Mouse (Mus musculus): ENCODE measurements at regions not wholly inside any gene's neighbourhood (a gene's known extent, or its start where the extent isn't known, plus 50 kb on each side); places are given as distances from the start of the nearest gene placed in this dataset.

DNA sequence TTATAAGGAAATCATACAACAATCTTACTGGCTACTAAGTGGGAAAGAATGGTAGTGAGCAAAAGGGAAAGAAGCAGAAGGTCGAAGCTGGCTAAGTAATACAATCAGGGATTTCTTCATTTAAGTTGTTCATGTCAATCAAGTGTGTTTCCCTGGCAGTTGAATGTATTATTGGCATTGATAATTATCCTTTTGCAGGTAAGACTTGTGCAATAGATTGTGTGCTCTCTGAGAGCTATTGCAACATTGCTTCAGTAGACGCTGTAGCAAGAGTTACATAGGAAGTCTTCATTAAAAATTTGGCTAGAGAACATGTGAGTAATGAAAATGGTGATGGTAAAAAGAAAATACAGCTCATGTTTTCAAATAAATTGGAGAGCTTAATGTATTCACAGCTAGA, 1273.3 kb upstream of the Sel1l start:
- H3K9ac ChIP-seq (ENCODE audit: low read length): no peak overlapping the region
- H3K27ac ChIP-seq (ENCODE audit: low read depth): no peak overlapping the region
- H3K36me3 ChIP-seq (ENCODE audit: control insufficient read depth, insufficient read depth, low read length): no peaks in the 10 kb centered on the region
- H3K4me1 ChIP-seq (replicated peaks; ENCODE audit: control insufficient read depth, insufficient read depth, low read length): no peaks in the 10 kb centered on the region
- H3K4me3 ChIP-seq (ENCODE audit: low read depth, low read length): no peak overlapping the region
- DNase-seq (ENCODE audit: low spot score) (no peak), ATAC-seq (replicated peaks; ENCODE audit: low FRiP score, low TSS enrichment, low read depth) (no peak)
- no peaks in the 10 kb centered on the region for H3K27me3 ChIP-seq (replicated peaks; ENCODE audit: control insufficient read depth, insufficient read depth, low read length)
- H3K9me3 ChIP-seq (ENCODE audit: control insufficient read depth, low read length): no peaks in the 10 kb centered on the region
- 86% methylated on average over 2 of the region's 2 CpGs for WGBS
- no peak overlapping the region for H3K4me2 ChIP-seq (ENCODE audit: low read length)

DNA sequence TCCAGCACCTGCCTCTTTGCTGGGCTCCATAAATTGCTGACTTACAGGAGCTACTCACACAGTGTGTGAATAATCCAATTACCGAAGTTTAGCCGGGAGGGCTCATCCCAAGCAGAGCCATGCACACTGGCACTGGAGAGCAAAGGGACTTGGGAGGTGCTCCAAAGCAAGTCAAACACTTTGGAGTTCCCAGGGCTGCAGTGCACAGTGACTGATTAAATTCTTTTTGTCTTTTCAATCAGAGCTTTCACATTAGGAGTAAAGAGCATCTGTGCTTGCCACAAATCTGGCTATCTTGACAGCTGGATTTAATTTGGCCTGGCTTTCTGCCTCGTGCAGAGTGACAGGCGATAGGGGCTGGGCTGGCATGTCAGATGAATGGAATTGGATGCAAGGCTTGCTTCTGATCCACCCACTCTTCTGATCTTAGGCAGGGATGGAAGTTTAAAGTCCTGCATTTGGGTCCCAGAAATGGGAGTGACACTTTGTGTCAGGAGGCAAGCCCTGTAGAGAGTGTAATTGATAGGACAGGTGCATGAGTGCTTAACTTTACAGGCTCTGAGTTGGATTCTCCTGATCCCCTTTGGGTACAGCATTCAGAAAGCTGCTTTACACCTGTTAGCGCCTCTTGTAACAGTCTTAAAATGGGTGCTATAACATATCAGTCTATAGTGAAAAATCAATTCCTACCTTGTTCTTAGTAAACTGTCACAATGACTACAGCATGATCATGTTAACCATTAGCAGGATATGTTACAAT, 1239.3 kb upstream of the Sel1l start:
- no peak for ATAC-seq (replicated peaks; ENCODE audit: low FRiP score, low TSS enrichment, low read depth)

DNA sequence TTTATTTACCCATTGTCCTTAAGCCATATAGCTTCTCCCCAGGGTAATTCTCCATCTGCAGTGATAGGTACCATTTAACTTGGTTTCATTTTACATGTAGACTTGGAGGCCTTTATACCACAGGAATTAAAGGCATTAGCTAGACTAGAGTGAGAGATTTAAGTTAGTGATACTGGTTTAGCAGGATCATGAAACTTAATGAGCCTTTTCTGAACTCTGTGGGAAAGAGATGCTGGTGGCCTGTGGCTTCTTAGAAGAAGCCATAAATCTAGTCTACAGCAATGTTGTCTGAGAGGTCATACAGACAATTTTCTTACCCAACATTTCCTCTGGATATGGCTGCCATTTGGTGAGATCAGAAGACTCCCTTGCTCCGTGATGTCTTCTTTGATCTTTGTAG, 1214.9 kb upstream of the Sel1l start:
- Histone ChIP-seq H3K4me3 (ENCODE audit: low read depth, low read length) (no peak overlapping the region), H3K4me2 (ENCODE audit: low read length) (no peak overlapping the region), H3K27me3 (replicated peaks; ENCODE audit: control insufficient read depth, insufficient read depth, low read length) (no peaks in the 10 kb centered on the region), H3K9me3 (ENCODE audit: control insufficient read depth, low read length) (no peaks in the 10 kb centered on the region), H3K9ac (ENCODE audit: low read length) (no peak overlapping the region), H3K4me1 (replicated peaks; ENCODE audit: control insufficient read depth, insufficient read depth, low read length) (no peaks in the 10 kb centered on the region), H3K36me3 (ENCODE audit: control insufficient read depth, insufficient read depth, low read length) (no peaks in the 10 kb centered on the region), H3K27ac (ENCODE audit: low read depth) (no peak overlapping the region)
- DNase-seq (ENCODE audit: low spot score) (no peak), ATAC-seq (replicated peaks; ENCODE audit: low FRiP score, low TSS enrichment, low read depth) (no peak)
- whole genome bisulfite sequencing: 74% methylated on average over 1 of the region's 1 CpGs

More for the DNA sequence above, 1239.3 kb upstream of the Sel1l start:
- Histone ChIP-seq H3K27me3 (replicated peaks; ENCODE audit: control insufficient read depth, insufficient read depth, low read length) (no peaks in the 10 kb centered on the region), H3K27ac (ENCODE audit: low read depth) (no peak overlapping the region), H3K4me1 (replicated peaks; ENCODE audit: control insufficient read depth, insufficient read depth, low read length) (no peaks in the 10 kb centered on the region), H3K36me3 (ENCODE audit: control insufficient read depth, insufficient read depth, low read length) (no peaks in the 10 kb centered on the region), H3K4me3 (ENCODE audit: low read depth, low read length) (no peak overlapping the region), H3K9ac (ENCODE audit: low read length) (no peak overlapping the region), H3K9me3 (ENCODE audit: control insufficient read depth, low read length) (no peaks in the 10 kb centered on the region), H3K4me2 (ENCODE audit: low read length) (no peak overlapping the region)
- DNase-seq (ENCODE audit: low spot score): no peak
- WGBS: 54% methylated on average over 5 of the region's 5 CpGs

DNA sequence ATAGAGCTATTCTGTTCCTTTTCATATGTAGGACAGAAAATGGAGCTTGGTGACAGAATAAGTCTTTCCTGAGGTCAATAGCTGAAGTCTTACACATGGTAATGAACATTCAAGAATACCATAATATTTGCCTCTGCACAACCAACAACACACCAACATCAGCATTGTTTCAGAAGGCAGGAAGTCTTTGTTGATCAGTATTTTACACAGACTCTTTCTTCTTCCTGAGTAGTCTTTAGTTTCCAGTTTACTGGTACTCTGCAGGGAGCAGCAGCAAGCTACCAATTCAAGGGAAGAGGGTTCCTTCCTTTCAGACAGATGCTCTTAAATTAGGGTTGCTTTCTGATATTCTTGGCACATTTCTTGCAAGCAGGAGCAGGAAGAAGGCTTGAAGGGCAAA, 1170.7 kb upstream of the Sel1l start:
- DNase-seq (ENCODE audit: low spot score): no peak
- no peak overlapping the region for H3K4me3 ChIP-seq (ENCODE audit: low read depth, low read length)
- no peak for ATAC-seq (replicated peaks; ENCODE audit: low FRiP score, low TSS enrichment, low read depth)
- no peaks in the 10 kb centered on the region for H3K27me3 ChIP-seq (replicated peaks; ENCODE audit: control insufficient read depth, insufficient read depth, low read length)
- no peak overlapping the region for H3K9ac ChIP-seq (ENCODE audit: low read length)
- H3K36me3 ChIP-seq (ENCODE audit: control insufficient read depth, insufficient read depth, low read length): no peaks in the 10 kb centered on the region
- no peaks in the 10 kb centered on the region for H3K4me1 ChIP-seq (replicated peaks; ENCODE audit: control insufficient read depth, insufficient read depth, low read length)
- H3K27ac ChIP-seq (ENCODE audit: low read depth): no peak overlapping the region
- H3K4me2 ChIP-seq (ENCODE audit: low read length): no peak overlapping the region
- H3K9me3 ChIP-seq (ENCODE audit: control insufficient read depth, low read length): no peaks in the 10 kb centered on the region

DNA sequence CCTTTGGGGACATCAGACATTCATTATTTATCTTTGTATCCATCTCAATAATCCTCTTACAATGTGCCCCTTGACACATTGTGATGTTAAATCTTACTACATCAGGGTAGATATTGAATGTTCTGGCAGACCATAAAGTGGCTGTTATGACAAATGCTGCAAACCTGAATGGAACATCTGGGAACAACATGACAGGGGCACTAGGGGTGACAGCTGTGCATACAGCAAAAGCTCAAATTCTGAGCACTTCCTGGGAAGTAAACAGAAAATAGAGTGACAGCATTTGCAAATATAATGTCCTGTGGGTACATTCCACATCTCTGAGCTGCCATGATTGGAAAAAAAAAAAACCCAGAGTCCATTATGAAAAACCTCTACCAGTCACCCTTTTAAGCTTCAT, 1162.6 kb upstream of the Sel1l start:
- Histone ChIP-seq H3K9me3 (ENCODE audit: control insufficient read depth, low read length) (no peaks in the 10 kb centered on the region), H3K9ac (ENCODE audit: low read length) (no peak overlapping the region), H3K4me1 (replicated peaks; ENCODE audit: control insufficient read depth, insufficient read depth, low read length) (no peaks in the 10 kb centered on the region), H3K27ac (ENCODE audit: low read depth) (no peak overlapping the region), H3K36me3 (ENCODE audit: control insufficient read depth, insufficient read depth, low read length) (no peaks in the 10 kb centered on the region), H3K4me2 (ENCODE audit: low read length) (no peak overlapping the region), H3K4me3 (ENCODE audit: low read depth, low read length) (no peak overlapping the region), H3K27me3 (replicated peaks; ENCODE audit: control insufficient read depth, insufficient read depth, low read length) (no peaks in the 10 kb centered on the region)
- ATAC-seq (replicated peaks; ENCODE audit: low FRiP score, low TSS enrichment, low read depth) (no peak), DNase-seq (ENCODE audit: low spot score) (no peak)

DNA sequence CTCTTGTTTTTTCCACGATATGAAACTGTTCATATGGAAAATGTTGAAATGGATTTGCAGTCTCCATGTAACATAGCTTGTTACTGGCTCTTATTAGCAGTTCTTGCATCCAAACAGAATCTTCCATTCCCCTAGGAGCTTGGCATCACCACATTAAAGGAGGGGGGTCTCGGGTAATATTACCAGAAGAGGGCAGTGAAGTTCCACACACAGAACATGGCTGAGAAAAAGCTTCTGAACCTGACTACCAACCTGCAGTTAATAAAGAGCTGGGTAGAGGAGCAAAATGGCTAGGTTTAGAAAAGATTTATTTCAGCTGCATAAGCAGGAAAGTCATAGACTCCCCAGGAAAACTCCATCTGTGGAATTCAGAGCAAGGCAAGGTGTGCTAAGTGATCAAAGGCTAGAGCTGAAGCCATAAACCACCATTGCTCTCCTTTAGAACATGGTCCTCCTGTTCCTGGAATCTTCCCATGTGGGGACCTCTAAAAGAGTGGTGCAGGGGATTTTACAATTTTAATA, 1157.9 kb upstream of the Sel1l start:
- H3K27me3 ChIP-seq (replicated peaks; ENCODE audit: control insufficient read depth, insufficient read depth, low read length): no peaks in the 10 kb centered on the region
- no peaks in the 10 kb centered on the region for H3K9me3 ChIP-seq (ENCODE audit: control insufficient read depth, low read length)
- H3K4me1 ChIP-seq (replicated peaks; ENCODE audit: control insufficient read depth, insufficient read depth, low read length): no peaks in the 10 kb centered on the region
- H3K9ac ChIP-seq (ENCODE audit: low read length): no peak overlapping the region
- WGBS: 57% methylated on average over 2 of the region's 2 CpGs
- H3K36me3 ChIP-seq (ENCODE audit: control insufficient read depth, insufficient read depth, low read length): no peaks in the 10 kb centered on the region
- ATAC-seq (replicated peaks; ENCODE audit: low FRiP score, low TSS enrichment, low read depth): no peak
- DNase-seq (ENCODE audit: low spot score): no peak
- H3K4me3 ChIP-seq (ENCODE audit: low read depth, low read length): no peak overlapping the region
- no peak overlapping the region for H3K27ac ChIP-seq (ENCODE audit: low read depth)
- H3K4me2 ChIP-seq (ENCODE audit: low read length): no peak overlapping the region

DNA sequence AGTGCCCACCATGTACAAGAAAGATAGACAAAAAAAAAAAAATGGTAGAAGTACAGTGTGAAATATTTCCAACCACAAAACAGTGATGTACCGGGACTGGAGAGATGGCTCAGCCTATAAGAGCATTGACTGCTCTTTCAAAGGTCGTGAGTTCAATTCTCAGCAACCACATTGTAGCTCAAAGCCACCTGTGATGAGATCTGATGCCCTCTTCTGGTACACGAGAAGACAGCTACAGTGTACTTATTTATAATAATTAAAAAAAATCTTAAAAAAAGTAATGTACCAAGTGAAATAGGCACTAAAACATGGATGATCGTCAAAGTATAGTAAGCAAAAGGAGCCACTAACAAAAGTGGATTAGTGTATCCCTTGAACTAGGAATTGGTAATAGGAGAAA, 1154.2 kb upstream of the Sel1l start:
- Histone ChIP-seq H3K36me3 (ENCODE audit: control insufficient read depth, insufficient read depth, low read length) (no peaks in the 10 kb centered on the region), H3K27me3 (replicated peaks; ENCODE audit: control insufficient read depth, insufficient read depth, low read length) (no peaks in the 10 kb centered on the region), H3K4me3 (ENCODE audit: low read depth, low read length) (no peak overlapping the region), H3K9ac (ENCODE audit: low read length) (no peak overlapping the region), H3K9me3 (ENCODE audit: control insufficient read depth, low read length) (no peaks in the 10 kb centered on the region), H3K4me2 (ENCODE audit: low read length) (no peak overlapping the region), H3K27ac (ENCODE audit: low read depth) (no peak overlapping the region), H3K4me1 (replicated peaks; ENCODE audit: control insufficient read depth, insufficient read depth, low read length) (no peaks in the 10 kb centered on the region)
- WGBS: 88% methylated on average over 4 of the region's 4 CpGs
- ATAC-seq (replicated peaks; ENCODE audit: low FRiP score, low TSS enrichment, low read depth) (no peak), DNase-seq (ENCODE audit: low spot score) (no peak)

DNA sequence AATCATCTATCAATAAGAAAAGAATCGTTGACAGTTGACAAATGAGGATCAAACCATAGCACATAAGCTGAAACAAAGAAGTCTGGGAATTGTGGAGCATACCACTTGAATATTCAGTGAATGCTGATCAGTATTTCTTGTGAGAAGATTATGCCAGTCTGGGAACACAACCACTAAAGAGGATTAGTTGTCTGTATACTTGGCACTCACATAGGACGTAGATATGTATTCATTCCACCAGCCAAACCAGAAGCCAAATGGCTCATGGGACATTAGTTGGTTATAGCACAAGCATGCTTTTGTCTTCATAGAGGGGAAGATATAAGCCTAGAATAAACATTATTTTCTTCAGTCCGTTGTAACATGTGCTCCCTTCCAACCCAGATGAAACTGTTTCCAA, 1126.7 kb upstream of the Sel1l start:
- 80% methylated on average over 3 of the region's 3 CpGs for WGBS
- H3K9me3 ChIP-seq (ENCODE audit: control insufficient read depth, low read length): no peaks in the 10 kb centered on the region
- no peak for ATAC-seq (replicated peaks; ENCODE audit: low FRiP score, low TSS enrichment, low read depth)
- H3K4me3 ChIP-seq (ENCODE audit: low read depth, low read length): no peak overlapping the region
- no peak overlapping the region for H3K4me2 ChIP-seq (ENCODE audit: low read length)
- H3K4me1 ChIP-seq (replicated peaks; ENCODE audit: control insufficient read depth, insufficient read depth, low read length): no peaks in the 10 kb centered on the region
- no peak overlapping the region for H3K27ac ChIP-seq (ENCODE audit: low read depth)
- no peaks in the 10 kb centered on the region for H3K36me3 ChIP-seq (ENCODE audit: control insufficient read depth, insufficient read depth, low read length)
- DNase-seq (ENCODE audit: low spot score): no peak
- no peaks in the 10 kb centered on the region for H3K27me3 ChIP-seq (replicated peaks; ENCODE audit: control insufficient read depth, insufficient read depth, low read length)
- H3K9ac ChIP-seq (ENCODE audit: low read length): no peak overlapping the region

DNA sequence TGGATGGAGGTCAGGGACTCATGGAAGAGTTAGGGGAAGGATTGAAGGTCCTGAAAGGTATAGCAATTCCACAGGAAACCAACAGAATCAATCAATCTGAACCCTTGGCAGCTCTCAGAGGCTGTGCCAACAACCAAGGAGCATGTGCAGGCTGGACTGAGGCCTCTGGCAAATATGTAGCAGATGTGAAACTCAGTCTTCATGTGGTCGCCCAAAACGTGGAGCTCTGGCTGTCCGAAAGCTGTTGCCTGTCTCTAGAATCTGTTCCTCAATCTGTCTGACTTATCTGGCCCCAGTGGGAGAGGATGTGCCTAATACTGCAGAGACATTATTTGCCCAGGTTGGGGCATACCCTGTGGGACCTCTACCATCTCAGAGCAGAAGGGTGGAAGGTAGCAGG, 1095.4 kb upstream of the Sel1l start:
- DNase-seq (ENCODE audit: low spot score) (no peak), ATAC-seq (replicated peaks; ENCODE audit: low FRiP score, low TSS enrichment, low read depth) (no peak)
- H3K4me1 ChIP-seq (replicated peaks; ENCODE audit: control insufficient read depth, insufficient read depth, low read length): no peaks in the 10 kb centered on the region
- H3K27me3 ChIP-seq (replicated peaks; ENCODE audit: control insufficient read depth, insufficient read depth, low read length): no peaks in the 10 kb centered on the region
- no peak overlapping the region for H3K4me3 ChIP-seq (ENCODE audit: low read depth, low read length)
- H3K9ac ChIP-seq (ENCODE audit: low read length): no peak overlapping the region
- H3K9me3 ChIP-seq (ENCODE audit: control insufficient read depth, low read length): no peaks in the 10 kb centered on the region
- H3K27ac ChIP-seq (ENCODE audit: low read depth): no peak overlapping the region
- 93% methylated on average over 3 of the region's 3 CpGs for WGBS
- no peaks in the 10 kb centered on the region for H3K36me3 ChIP-seq (ENCODE audit: control insufficient read depth, insufficient read depth, low read length)
- no peak overlapping the region for H3K4me2 ChIP-seq (ENCODE audit: low read length)
